Mouse (Mus musculus) embryonic facial prominence, embryonic 14.5 days (tissue): ENCODE data around the gene Sct. TPM values are rescaled to one million over a fixed set of nuclear protein-coding genes. Genes with fewer than 3 reads are reported as not detected.
"Not testable (repeated sequence)": the region's sequence is repeated elsewhere in the genome, so short reads cannot be mapped to it uniquely, and the experiment has no call there.

Source experiments
- ATAC-seq: fragments of 200-750 bp; cut with Nextera tagmentation; 2 replicates; pipeline ENCODE4 v1.8.0; 2017; ENCODE audit warnings: low read depth, moderate number of reproducible peaks, moderate TSS enrichment
- DNase-seq: peaks from one replicate; pipeline ENCODE4 v3.0.0-alpha.2; 2015; ENCODE audit warnings: low spot score
- H3K27ac ChIP-seq: fragments of 300-500 bp; sonication (generic); replicated peaks from 2 replicates; pipeline ENCODE4 v1.5.1; 2014; ENCODE audit warnings: low read depth, mild to moderate bottlenecking, low read length, moderate library complexity
- H3K27me3 ChIP-seq: fragments of 300-500 bp; sonication (generic); replicated peaks from 2 replicates; pipeline ENCODE4 v1.6.1; 2014; ENCODE audit warnings: low read length; ENCODE audit not compliant: control insufficient read depth, insufficient read depth
- H3K36me3 ChIP-seq: fragments of 300-500 bp; sonication (generic); 2 replicates; pipeline ENCODE4 v1.6.1; 2014; ENCODE audit warnings: low read length, mixed read lengths; ENCODE audit not compliant: control insufficient read depth, insufficient read depth
- H3K4me1 ChIP-seq: fragments of 300-500 bp; sonication (generic); 2 replicates; pipeline ENCODE4 v1.6.1; 2014; ENCODE audit warnings: antibody characterized with exemption, low read length; ENCODE audit not compliant: control insufficient read depth, insufficient read depth
- H3K4me2 ChIP-seq: fragments of 300-500 bp; sonication (generic); 2 replicates; pipeline ENCODE4 v1.6.1; 2014; ENCODE audit warnings: low read depth, mild to moderate bottlenecking, low read length, moderate library complexity, mixed read lengths
- H3K4me3 ChIP-seq: fragments of 300-500 bp; sonication (generic); 2 replicates; pipeline ENCODE4 v1.5.1; 2014; ENCODE audit warnings: low read depth, mild to moderate bottlenecking, low read length
- H3K9ac ChIP-seq: fragments of 300-500 bp; sonication (generic); 2 replicates; pipeline ENCODE4 v1.6.1; 2014; ENCODE audit warnings: low read depth, mild to moderate bottlenecking, low read length, moderate library complexity, mixed read lengths
- H3K9me3 ChIP-seq: fragments of 300-500 bp; sonication (generic); 2 replicates; pipeline ENCODE4 v1.6.1; 2016; ENCODE audit warnings: low read length; ENCODE audit not compliant: control insufficient read depth
- WGBS: fragments of 180-500 bp; shearing (Covaris S2); extraction: QIAGEN DNeasy Blood & Tissue Kit; methylation state at CpG from one replicate; pipeline ENCODE4 v1.1.7; 2014; 5-methylcytosine and 5-hydroxymethylcytosine counted together
- polyA plus RNA-seq: library from polyadenylated mRNA; unstranded; fragments of >200 nt; fragmentation: Nextera tagmentation; extraction: Ambion mirVana; gene quantifications from 2 replicates; pipeline ENCODE4 v1.2.1, GENCODE M21; 2014

Gene Sct
- polyA plus RNA-seq, 1 experiment from 2014 or later, result 13.8 TPM

DNA sequence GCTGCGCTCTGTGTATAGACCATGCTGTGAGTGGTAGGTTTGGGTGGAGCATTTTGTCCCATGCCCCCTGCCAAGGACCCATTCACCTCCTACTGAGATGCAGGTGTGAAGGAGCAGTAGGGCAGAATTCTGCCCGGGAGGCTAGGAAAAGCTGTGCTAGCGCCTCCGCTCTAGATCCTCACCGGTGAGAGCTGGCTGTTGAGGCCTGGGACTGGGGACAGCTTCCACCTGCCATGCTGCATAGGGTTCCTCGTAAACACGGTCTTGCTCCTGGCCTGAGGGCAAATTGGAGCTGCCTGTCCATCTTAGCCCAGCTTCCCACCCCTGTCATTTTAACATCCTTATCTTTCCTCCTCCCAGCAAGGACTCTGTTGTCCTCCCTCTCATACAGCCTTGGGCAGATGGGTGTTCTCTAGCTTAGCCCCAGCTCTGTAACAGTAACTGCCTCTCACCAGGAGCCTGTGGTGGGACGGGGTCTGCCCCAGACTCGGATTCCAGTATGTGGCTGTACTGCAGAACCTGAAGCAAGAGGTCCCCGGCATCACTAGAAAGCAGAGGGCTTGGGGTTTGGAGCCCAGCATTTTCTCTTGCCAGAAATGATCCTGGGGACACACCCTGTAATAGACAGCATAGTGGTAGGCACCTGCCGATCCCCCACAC is 14.8 kb downstream of the Sct start:
- DNase-seq (no peak), ATAC-seq (no peak)
- Histone ChIP-seq H3K4me2 (no peak overlapping the region), H3K4me1 (0 out of 2 replicates have a peak, but pooled peaks cover 7% of the 10 kb centered on the region), H3K4me3 (no peak overlapping the region), H3K36me3 (peaks cover 50% of the 10 kb centered on the region), H3K27me3 (no peaks in the 10 kb centered on the region), H3K9me3 (no peaks in the 10 kb centered on the region), H3K9ac (no peak overlapping the region), H3K27ac (no peak overlapping the region)
- WGBS, result 70% methylated on average over 10 of the region's 11 CpGs

- no peak overlapping the region for H3K4me3 ChIP-seq
- DNase-seq (no peak), ATAC-seq (no peak)
- no peak overlapping the region for H3K27ac ChIP-seq
- WGBS, result 86% methylated on average over 13 of the region's 13 CpGs
- H3K9me3 ChIP-seq, result no peaks in the 10 kb centered on the region
- no peak overlapping the region for H3K9ac ChIP-seq
- H3K4me1 ChIP-seq, result 0 out of 2 replicates have a peak, but pooled peaks cover 7% of the 10 kb centered on the region
- H3K27me3 ChIP-seq, result no peaks in the 10 kb centered on the region
- no peak overlapping the region for H3K4me2 ChIP-seq
- H3K36me3 ChIP-seq, result peaks cover 56% of the 10 kb centered on the region
Measured at GRCm38 (mm10) chr7:141263640-141264039, 15.3 kb downstream of the Sct start.

DNA sequence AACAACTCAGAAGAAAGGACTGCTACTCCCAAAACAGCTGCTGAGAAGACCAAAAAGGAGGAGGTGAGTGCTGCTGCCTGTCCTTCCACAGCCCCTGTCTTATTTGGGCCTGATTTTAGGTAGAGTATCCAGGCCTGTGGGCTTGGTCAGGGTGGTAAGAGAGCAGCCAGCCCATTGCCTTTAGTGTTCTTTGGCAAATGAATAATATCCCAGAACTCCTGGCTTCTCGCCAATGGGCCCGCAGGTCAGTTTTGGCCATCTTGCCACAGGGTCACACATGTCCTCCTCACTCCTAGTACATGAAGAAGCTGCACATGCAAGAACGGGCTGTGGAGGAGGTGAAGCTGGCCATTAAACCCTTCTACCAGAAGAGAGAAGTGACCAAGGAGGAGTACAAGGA is 17.5 kb downstream of the Sct start:
- H3K27me3 ChIP-seq, result no peaks in the 10 kb centered on the region
- WGBS, result 90% methylated on average over 3 of the region's 3 CpGs
- H3K9me3 ChIP-seq, result no peaks in the 10 kb centered on the region
- H3K27ac ChIP-seq, result no peak overlapping the region
- H3K36me3 ChIP-seq, result peaks cover 77% of the 10 kb centered on the region
- no peak overlapping the region for H3K4me3 ChIP-seq
- no peak overlapping the region for H3K4me2 ChIP-seq
- DNase-seq (no peak), ATAC-seq (no peak)
- 0 out of 2 replicates have a peak, but pooled peaks cover 7% of the 10 kb centered on the region for H3K4me1 ChIP-seq
- no peak overlapping the region for H3K9ac ChIP-seq

GRCm38 (mm10) chr7:141256159-141256558 is 22.8 kb downstream of the Sct start:
- ATAC-seq, result no peak
- DNase-seq, result no peak
- H3K36me3 ChIP-seq, result peaks cover 97% of the 10 kb centered on the region

GRCm38 (mm10) chr7:141250486-141250885 is 28.4 kb downstream of the Sct start:
- not testable (repeated sequence) for H3K9ac ChIP-seq, ATAC-seq, H3K4me2 ChIP-seq, H3K4me3 ChIP-seq, DNase-seq, H3K27ac ChIP-seq, H3K9me3 ChIP-seq, H3K27me3 ChIP-seq, H3K4me1 ChIP-seq
- 90% methylated on average over 4 of the region's 4 CpGs for WGBS
- peaks cover 95% of the 10 kb centered on the region for H3K36me3 ChIP-seq

More at GRCm38 (mm10) chr7:141256159-141256558, 22.8 kb downstream of the Sct start:
- H3K4me2 ChIP-seq, result no peak overlapping the region
- H3K4me1 ChIP-seq, result no peaks in the 10 kb centered on the region
- 90% methylated on average over 10 of the region's 10 CpGs for WGBS
- no peaks in the 10 kb centered on the region for H3K9me3 ChIP-seq
- no peak overlapping the region for H3K9ac ChIP-seq
- H3K27ac ChIP-seq, result no peak overlapping the region
- no peak overlapping the region for H3K4me3 ChIP-seq
- H3K27me3 ChIP-seq, result no peaks in the 10 kb centered on the region

DNA sequence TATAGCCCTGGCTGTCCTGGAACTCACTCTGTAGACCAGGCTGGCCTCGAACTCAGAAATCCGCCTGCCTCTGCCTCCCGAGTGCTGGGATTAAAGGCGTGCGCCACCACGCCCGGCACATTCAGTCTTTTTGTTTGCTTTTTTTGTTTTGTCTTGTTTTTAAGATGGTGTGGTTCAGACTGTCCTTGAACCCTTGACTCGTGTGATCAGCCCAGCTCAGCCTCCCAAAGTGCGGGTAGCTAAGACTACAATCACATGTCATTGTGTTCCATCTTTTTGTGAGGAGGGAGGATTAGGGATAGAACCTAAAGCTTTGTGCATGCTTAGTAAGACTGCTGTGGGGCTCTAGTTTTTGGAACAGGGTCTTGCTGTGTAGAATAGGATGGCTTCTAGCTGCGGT is 47.4 kb downstream of the Sct start:
- H3K27me3 ChIP-seq, result no peaks in the 10 kb centered on the region

GRCm38 (mm10) chr7:141231111-141231510 is 47.8 kb downstream of the Sct start:
- DNase-seq, result no peak
- H3K9me3 ChIP-seq, result no peaks in the 10 kb centered on the region
- no peak overlapping the region for H3K9ac ChIP-seq
- H3K36me3 ChIP-seq, result peaks cover 55% of the 10 kb centered on the region
- H3K27me3 ChIP-seq, result no peaks in the 10 kb centered on the region
- ATAC-seq, result no peak
- H3K4me2 ChIP-seq, result no peak overlapping the region
- no peak overlapping the region for H3K27ac ChIP-seq
- 98% methylated on average over 3 of the region's 3 CpGs for WGBS
- peaks cover 9% of the 10 kb centered on the region for H3K4me1 ChIP-seq
- H3K4me3 ChIP-seq, result no peak overlapping the region

More for the DNA sequence above, 47.4 kb downstream of the Sct start:
- peaks cover 58% of the 10 kb centered on the region for H3K36me3 ChIP-seq
- no peak overlapping the region for H3K4me2 ChIP-seq
- H3K4me1 ChIP-seq, result peaks cover 9% of the 10 kb centered on the region
- H3K4me3 ChIP-seq, result no peak overlapping the region
- DNase-seq, result no peak
- WGBS, result 94% methylated on average over 10 of the region's 10 CpGs
- no peak for ATAC-seq
- no peak overlapping the region for H3K27ac ChIP-seq
- no peaks in the 10 kb centered on the region for H3K9me3 ChIP-seq
- no peak overlapping the region for H3K9ac ChIP-seq

- Histone ChIP-seq H3K36me3 (peaks cover 50% of the 10 kb centered on the region), H3K4me2 (peak overlapping the region; percentile 92; the same call in 1 of the 2 replicates)
- no peak for ATAC-seq
Measured at GRCm38 (mm10) chr7:141230570-141230969, 48.4 kb downstream of the Sct start.

GRCm38 (mm10) chr7:141229702-141230101 is 49.2 kb downstream of the Sct start:
- Histone ChIP-seq H3K9me3 (no peaks in the 10 kb centered on the region), H3K36me3 (peaks cover 41% of the 10 kb centered on the region), H3K27ac (0 out of 2 replicates have a peak overlapping the region, but pooled peaks have one; percentile 6), H3K4me1 (peaks cover 9% of the 10 kb centered on the region), H3K9ac (peak overlapping the region; percentile 99), H3K27me3 (no peaks in the 10 kb centered on the region), H3K4me2 (peak overlapping the region; percentile 92), H3K4me3 (peak overlapping the region; percentile 99)
- no peak for ATAC-seq
- DNase-seq, result no peak
- 55% methylated on average over 6 of the region's 6 CpGs for WGBS

More at GRCm38 (mm10) chr7:141230570-141230969, 48.4 kb downstream of the Sct start:
- 89% methylated on average over 4 of the region's 4 CpGs for WGBS
- H3K9ac ChIP-seq, result no peak overlapping the region
- H3K27ac ChIP-seq, result no peak overlapping the region
- no peak overlapping the region for H3K4me3 ChIP-seq
- H3K9me3 ChIP-seq, result no peaks in the 10 kb centered on the region
- peaks cover 9% of the 10 kb centered on the region for H3K4me1 ChIP-seq
- DNase-seq, result no peak
- H3K27me3 ChIP-seq, result no peaks in the 10 kb centered on the region
